Mouse (Mus musculus) adipose tissue, adult 10 weeks (tissue): ENCODE measurements around the gene Thbs4. TPM values are rescaled to one million over a fixed set of nuclear protein-coding genes. Genes with fewer than 3 reads are reported as not detected.

Source experiments
- polyA plus RNA-seq: library from polyadenylated mRNA; stranded (reverse); fragments of 350-450 nt; fragmentation: Illumina TruSeq; extraction: RNeasy Lipid Tissue Mini Kit (QIAGEN cat#74804); gene quantifications from one replicate; pipeline ENCODE4 v1.2.3, GENCODE M21; 2014; ENCODE audit warnings: low read depth, low replicate concordance

The Thbs4 gene
- polyA plus RNA-seq, result 0.32 TPM

GRCm38 (mm10) chr13:92794462-92795214 lies at the start of gene Thbs4:
Thbs4 (minus strand) TSS chr13:92794818.

Other genes with a start within 250 kb of the Thbs4 start
- gene Spz1, start 218.6 kb downstream of the Thbs4 start, polyA plus RNA-seq, result 45.6 TPM
- 31.2 TPM for gene Serinc5, start 183.7 kb downstream of the Thbs4 start, polyA plus RNA-seq
- gene Mtx3, start 49.9 kb upstream of the Thbs4 start, polyA plus RNA-seq, result 11.6 TPM